Mouse (Mus musculus) heart, embryonic 15.5 days (tissue): ENCODE data around the gene Memo1. TPM values are rescaled to one million over a fixed set of nuclear protein-coding genes. Genes with fewer than 3 reads are reported as not detected.
"Not testable (repeated sequence)": the region's sequence is repeated elsewhere in the genome, so short reads cannot be mapped to it uniquely, and the experiment has no call there.

Experiments
- ATAC-seq: fragments of 200-750 bp; cut with Nextera tagmentation; replicated peaks from 2 replicates; pipeline ENCODE4 v1.8.0; 2017; ENCODE audit warnings: low read depth, moderate TSS enrichment; ENCODE audit not compliant: insufficient number of reproducible peaks, insufficient read depth, low FRiP score
- H3K27ac ChIP-seq: fragments of 300-500 bp; sonication (generic); 2 replicates; pipeline ENCODE4 v1.5.1; 2015; ENCODE audit warnings: mild to moderate bottlenecking, inconsistent platforms
- H3K27me3 ChIP-seq: fragments of 300-500 bp; sonication (generic); 2 replicates; pipeline ENCODE4 v1.6.1; 2015; ENCODE audit warnings: inconsistent platforms
- H3K36me3 ChIP-seq: fragments of 300-500 bp; sonication (generic); 2 replicates; pipeline ENCODE4 v1.6.1; 2015; ENCODE audit warnings: mild to moderate bottlenecking, inconsistent platforms
- H3K4me1 ChIP-seq: fragments of 300-500 bp; sonication (generic); replicated peaks from 2 replicates; pipeline ENCODE4 v1.6.1; 2015; ENCODE audit warnings: inconsistent platforms
- H3K4me2 ChIP-seq: fragments of 300-500 bp; sonication (generic); 2 replicates; pipeline ENCODE4 v1.6.1; 2015; ENCODE audit warnings: inconsistent platforms, mild to moderate bottlenecking, moderate library complexity
- H3K4me3 ChIP-seq: fragments of 300-500 bp; sonication (generic); 2 replicates; pipeline ENCODE4 v1.5.1; 2015; ENCODE audit warnings: mild to moderate bottlenecking, inconsistent platforms
- H3K9ac ChIP-seq: fragments of 300-500 bp; sonication (generic); 2 replicates; pipeline ENCODE4 v1.6.1; 2015; ENCODE audit warnings: mild to moderate bottlenecking, inconsistent platforms
- H3K9me3 ChIP-seq: fragments of 300-500 bp; sonication (generic); replicated peaks from 2 replicates; pipeline ENCODE4 v1.6.1; 2016; ENCODE audit warnings: inconsistent platforms
- WGBS: fragments of 180-500 bp; shearing (Covaris S2); methylation state at CpG from one replicate; pipeline ENCODE4 v1.1.7; 2015; ENCODE audit warnings: mixed read lengths; 5-methylcytosine and 5-hydroxymethylcytosine counted together
- polyA plus RNA-seq: library from polyadenylated mRNA; unstranded; fragments of >200 nt; fragmentation: Nextera tagmentation; extraction: Ambion mirVana; gene quantifications from 2 replicates; pipeline ENCODE4 v1.2.1, GENCODE M21; 2015

Gene Memo1
- polyA plus RNA-seq, 1 experiment from 2014 or later = 59.8 TPM

- H3K36me3 ChIP-seq, H3K9ac ChIP-seq, ATAC-seq, H3K4me1 ChIP-seq, H3K4me2 ChIP-seq, H3K27me3 ChIP-seq, H3K9me3 ChIP-seq, H3K4me3 ChIP-seq, H3K27ac ChIP-seq: not testable (repeated sequence)
- WGBS = 59% methylated on average over 2 of the region's 2 CpGs
These were observed 115.7 kb downstream of the Memo1 start for GRCm38 (mm10) chr17:74179640-74180039.

- H3K27me3 ChIP-seq = no peaks in the 10 kb centered on the region
- no peak overlapping the region for H3K27ac ChIP-seq
- ATAC-seq = no peak
- no peak overlapping the region for H3K9ac ChIP-seq
- H3K36me3 ChIP-seq = no peaks in the 10 kb centered on the region
- no peaks in the 10 kb centered on the region for H3K9me3 ChIP-seq
- H3K4me3 ChIP-seq = no peak overlapping the region
- no peak overlapping the region for H3K4me2 ChIP-seq
- no peaks in the 10 kb centered on the region for H3K4me1 ChIP-seq
These were observed 121.6 kb downstream of the Memo1 start for GRCm38 (mm10) chr17:74173726-74174125.

DNA sequence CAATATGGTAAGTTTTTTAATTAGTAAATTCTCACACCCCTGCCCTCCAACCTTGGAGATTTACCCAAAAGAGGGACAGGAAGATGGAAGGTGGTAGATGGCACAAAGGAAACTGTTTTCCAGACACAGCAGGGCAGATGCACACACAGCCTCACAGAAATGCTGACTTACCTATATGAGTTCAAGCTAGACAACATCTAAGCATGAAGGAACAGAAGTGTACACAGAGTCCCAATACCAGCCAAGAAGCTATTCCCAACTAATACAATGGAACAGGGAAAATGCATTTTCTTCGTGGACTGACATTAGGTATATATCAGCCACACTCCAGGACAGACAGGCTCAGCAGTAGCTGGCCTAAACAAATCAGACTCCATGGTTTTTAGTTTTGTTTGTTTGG is 122.5 kb downstream of the Memo1 start:
- H3K4me1 ChIP-seq = no peaks in the 10 kb centered on the region
- no peak for ATAC-seq
- H3K9me3 ChIP-seq = no peaks in the 10 kb centered on the region
- H3K4me2 ChIP-seq = no peak overlapping the region
- no peak overlapping the region for H3K4me3 ChIP-seq
- 72% methylated on average over 1 of the region's 1 CpGs for WGBS
- H3K27me3 ChIP-seq = no peaks in the 10 kb centered on the region
- H3K36me3 ChIP-seq = no peaks in the 10 kb centered on the region
- no peak overlapping the region for H3K27ac ChIP-seq
- H3K9ac ChIP-seq = no peak overlapping the region

GRCm38 (mm10) chr17:74159443-74159894 is 135.9 kb downstream of the Memo1 start:
- Histone ChIP-seq H3K4me2 (peak overlapping the region; percentile 70), H3K27me3 (no peaks in the 10 kb centered on the region), H3K4me3 (peak overlapping the region; percentile 45), H3K9me3 (no peaks in the 10 kb centered on the region), H3K36me3 (no peaks in the 10 kb centered on the region), H3K9ac (0 out of 2 replicates have a peak overlapping the region, but pooled peaks have one; percentile 30), H3K4me1 (peaks cover 4% of the 10 kb centered on the region; the same call in 1 of the 2 replicates), H3K27ac (no peak overlapping the region)
- under 1% methylated on average over 9 of the region's 9 CpGs for WGBS
- peak; percentile 89 for ATAC-seq

DNA sequence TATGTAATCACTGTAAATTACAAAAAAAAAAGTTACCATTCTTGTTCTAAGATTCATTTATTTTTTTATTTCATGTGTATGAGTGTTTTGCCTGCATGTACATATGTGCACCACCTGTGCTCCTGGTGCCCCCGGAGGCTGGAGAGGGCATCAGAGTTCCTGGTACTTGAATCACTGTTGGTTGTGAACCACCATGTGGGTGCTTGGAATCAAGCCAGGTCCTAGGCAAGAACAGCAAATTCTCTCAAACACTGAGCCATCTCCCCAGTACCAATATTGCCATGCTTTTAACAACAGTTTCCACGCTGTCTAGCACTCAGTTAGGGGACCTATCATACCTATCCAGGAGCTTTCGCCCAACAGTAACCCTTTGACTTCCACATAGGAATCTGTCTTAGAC is 137.2 kb downstream of the Memo1 start:
- H3K27me3 ChIP-seq = no peaks in the 10 kb centered on the region
- no peak overlapping the region for H3K9ac ChIP-seq
- no peak for ATAC-seq
- no peaks in the 10 kb centered on the region for H3K9me3 ChIP-seq
- no peak overlapping the region for H3K4me3 ChIP-seq
- no peak overlapping the region for H3K4me2 ChIP-seq
- peaks cover 4% of the 10 kb centered on the region; the same call in 1 of the 2 replicates for H3K4me1 ChIP-seq
- no peaks in the 10 kb centered on the region for H3K36me3 ChIP-seq
- no peak overlapping the region for H3K27ac ChIP-seq
- WGBS = 87% methylated on average over 3 of the region's 3 CpGs

Other genes starting within 250 kb of the Memo1 start
- not detected in 2 replicates for gene Srd5a2, start 247.6 kb downstream of the Memo1 start, polyA plus RNA-seq
- gene Dpy30, start 28.4 kb upstream of the Memo1 start, polyA plus RNA-seq = 156 and 195 TPM in 2 replicates
- gene Spast, start 43.5 kb upstream of the Memo1 start, polyA plus RNA-seq = 12.6 and 14.2 TPM in 2 replicates
- 23.7 and 28.6 TPM in 2 replicates for gene Slc30a6, start 100.1 kb upstream of the Memo1 start, polyA plus RNA-seq
- 0.10 and 0.15 TPM in 2 replicates for gene Nlrc4, start 163.6 kb upstream of the Memo1 start, polyA plus RNA-seq
- 50.1 and 63.8 TPM in 2 replicates for gene Yipf4, start 194.0 kb upstream of the Memo1 start, polyA plus RNA-seq
- gene Birc6, start 232.8 kb upstream of the Memo1 start, polyA plus RNA-seq = 51.0 and 61.8 TPM in 2 replicates